Mouse (Mus musculus): ENCODE results near the gene Slc5a5. TPM values are rescaled to one million over a fixed set of nuclear protein-coding genes. Genes with fewer than 3 reads are reported as not detected.
A peak's percentile ranks its signal among the peaks of the same experiment; 100 is the strongest.

Slc5a5 gene
- total RNA-seq, 2 experiments from 2014 or later: 7.3 to 8.3 TPM

DNA sequence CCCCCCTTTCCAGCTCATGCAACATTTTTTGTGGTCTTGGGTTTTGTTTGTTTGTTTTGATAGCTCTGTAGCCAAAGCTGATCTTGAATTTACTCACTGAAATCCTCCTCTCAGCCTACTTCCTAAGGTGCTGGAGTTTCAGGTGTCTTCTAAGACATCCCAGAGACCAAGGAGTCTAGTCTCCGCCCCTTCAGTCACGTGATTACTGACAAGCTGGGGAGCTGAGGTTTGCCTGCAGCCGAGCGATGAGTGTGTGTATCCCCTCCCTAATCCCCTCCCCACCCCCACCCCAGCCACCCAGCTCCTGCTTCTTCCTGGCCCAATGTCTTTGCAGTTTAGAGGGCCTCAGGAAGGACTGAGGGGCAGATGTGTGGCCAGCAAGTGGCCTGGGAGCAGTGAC is 35.0 kb downstream of the Slc5a5 start:
- no peak for DNase-seq (ENCODE audit: low spot score in 2 of 2)

DNA sequence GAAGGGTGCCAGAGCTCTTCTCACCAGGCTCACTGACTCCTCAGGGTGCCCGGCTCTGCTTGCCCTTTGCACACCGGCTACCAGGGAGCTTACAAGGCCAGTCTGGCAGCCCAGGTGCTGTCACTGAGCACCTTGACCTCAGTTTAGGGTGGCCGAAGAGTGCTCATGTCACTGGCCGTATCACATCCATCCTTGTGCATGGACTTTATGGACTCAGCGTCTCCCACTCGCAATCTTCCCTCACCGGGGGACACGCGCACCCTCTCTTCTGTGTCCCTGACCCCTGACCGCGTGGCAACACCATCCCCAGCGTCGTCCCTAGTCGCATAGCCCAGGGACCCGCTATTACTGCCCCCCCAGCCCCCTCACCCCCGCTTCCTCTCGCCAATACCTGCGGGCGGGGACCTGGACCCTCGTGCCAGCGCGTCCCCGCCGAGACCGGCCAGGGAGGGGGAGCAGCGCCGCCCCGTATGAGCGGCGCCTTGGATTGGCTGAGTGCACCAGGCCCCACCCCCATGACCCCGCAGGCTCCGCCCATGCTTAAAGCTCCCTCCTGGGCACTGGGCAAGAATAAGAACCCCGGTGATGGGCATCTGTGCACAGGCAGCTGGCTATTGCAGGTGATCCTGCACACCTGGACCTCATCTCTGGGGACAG is 35.9 kb downstream of the Slc5a5 start:
- DNase-seq (ENCODE audit: low spot score in 2 of 2): peak in 1 of 2 experiments; percentile 82

DNA sequence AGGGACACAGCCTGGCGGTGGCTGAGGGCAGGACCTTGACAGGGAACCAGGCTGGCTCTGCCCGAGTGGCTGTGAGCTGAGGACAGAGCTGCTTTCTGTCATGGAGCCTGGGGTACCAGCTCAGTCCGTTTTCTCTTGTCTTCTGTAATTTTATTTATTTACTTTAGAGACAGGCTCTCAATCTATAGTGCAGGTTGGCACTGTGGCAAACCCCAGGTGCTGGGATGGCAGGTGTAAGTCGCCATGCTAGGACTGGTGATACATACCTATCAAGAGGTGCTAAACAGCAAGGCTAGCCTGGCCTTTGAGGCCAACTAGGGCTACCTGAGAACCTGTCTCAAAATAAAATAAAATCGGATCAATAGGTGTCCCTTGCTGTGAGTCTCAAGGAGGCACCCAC is 36.5 kb downstream of the Slc5a5 start:
- DNase-seq (ENCODE audit: low spot score in 2 of 2): no peak

DNA sequence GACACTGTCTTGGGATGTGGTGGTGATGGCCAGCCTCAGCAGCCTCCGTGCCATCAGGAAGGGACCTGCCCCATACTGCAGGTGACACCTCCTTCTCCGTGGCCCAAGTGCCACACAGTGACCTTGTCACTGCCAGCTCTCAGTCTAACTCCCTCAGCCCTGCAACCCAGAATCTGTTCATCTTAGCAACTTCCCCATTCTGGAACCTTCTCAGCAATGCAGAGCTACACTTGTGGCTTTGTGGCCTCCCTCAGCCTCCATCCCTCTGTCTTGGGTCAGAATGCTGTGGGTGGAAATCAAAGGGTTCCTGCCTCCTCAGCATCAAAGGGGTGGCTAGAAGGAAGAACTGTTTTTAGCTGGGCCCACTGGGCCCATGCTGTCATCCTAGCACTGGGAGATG is 38.7 kb downstream of the Slc5a5 start:
- no peak for DNase-seq (ENCODE audit: low spot score in 2 of 2)

DNA sequence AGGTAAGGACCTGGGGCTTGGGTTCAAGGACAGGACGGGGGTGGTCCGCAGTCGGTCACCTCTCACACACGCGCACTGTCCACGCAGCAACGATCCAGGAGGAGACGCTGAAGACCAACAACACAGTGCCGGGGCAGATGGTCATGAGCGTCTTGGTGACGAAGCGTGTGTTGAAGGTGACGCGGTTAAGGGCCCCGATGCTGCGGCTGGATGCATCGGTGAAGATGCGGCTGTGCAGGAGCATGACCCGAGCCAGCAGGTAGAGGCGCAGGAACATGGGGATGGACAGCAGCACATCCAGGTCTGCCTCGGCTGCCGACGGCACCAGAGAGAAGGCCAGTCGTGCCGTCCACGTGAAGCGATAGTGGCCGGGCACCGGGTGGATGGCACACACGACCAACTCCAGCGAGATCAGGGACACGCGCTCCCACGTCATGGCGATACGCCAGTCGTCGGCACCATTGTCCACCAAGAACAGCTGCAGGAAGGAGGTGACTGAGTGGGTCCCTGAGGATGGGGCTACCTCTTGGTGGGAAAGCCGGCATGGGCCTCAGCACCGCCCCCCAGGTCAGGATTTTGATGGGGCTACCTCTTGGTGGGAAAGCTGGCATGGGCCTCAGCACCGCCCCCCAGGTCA is 39.8 kb downstream of the Slc5a5 start:
- DNase-seq (ENCODE audit: low spot score in 2 of 2): no peak

DNA sequence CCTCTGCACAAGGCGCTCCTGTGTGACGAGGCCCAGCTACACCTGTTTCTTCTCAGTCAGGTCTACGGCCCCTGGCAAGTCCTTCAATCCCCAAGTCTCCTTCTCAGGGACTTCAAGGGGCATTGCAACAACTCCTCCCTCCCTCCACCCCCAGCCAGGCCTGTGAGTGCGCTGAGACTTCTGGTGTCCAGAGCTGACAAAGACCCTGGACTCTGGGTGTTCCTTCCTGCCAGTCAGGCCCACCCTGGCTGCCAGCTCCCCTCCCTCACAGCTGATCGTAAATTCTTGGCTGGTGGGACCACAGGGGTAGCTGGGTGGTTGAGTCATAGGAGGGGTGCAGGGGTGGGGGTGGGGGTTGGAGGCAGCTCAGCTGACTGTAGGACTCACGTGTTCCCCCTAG is 40.7 kb downstream of the Slc5a5 start:
- DNase-seq (ENCODE audit: low spot score in 2 of 2): no peak

DNA sequence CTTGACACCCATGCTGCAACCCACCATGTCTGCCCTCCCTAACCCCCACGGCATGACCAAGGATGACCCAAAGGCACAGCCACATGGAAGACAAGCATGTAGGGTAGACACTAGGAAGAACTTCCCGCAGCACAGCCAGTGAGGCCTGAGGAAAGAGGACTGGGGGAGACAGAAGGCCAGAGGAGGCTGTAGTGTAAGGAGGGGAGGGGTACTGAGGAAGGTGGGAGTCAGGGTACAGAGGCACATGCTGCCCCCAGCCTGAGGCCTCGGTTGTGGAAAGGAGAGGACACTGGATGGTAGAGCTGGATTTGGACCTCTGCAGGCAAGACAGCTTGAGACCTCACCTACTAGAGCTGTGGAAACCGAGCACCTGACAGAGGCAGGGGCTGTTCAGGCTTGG is 41.6 kb downstream of the Slc5a5 start:
- DNase-seq (ENCODE audit: low spot score in 2 of 2): no peak

DNA sequence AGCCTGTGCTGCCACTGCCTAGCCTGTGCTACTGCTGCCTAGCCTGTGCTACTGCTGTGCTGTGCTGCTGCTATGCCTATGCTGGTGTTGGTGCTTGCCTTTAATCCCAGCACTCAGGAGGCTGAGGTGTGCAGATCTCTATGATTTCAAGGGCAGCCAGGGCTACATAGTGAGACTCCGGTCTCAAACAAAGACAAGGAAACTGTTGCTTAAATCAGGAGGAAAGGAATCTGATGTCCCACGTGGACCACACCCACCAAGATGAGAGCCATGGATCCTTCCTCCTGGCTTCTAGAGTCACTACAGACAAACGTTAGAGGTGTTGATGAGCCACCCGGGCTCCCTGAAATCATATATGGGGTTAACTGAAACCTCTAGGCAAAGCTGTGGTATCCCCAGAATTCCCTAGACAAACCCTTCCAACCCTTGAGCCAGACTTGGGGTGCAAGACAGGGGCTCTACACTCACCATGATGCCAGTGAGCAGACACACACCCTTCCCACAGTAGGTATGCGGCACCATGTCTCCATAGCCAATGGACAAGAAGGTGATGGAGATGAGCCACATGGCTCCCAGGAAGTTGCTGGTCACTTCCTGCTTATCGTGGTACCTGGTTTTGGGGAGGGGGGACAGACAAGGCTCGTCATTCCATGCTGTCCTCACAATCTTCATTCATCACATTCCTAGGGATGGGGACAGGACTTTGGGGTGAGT is 42.3 kb downstream of the Slc5a5 start:
- DNase-seq (ENCODE audit: low spot score in 2 of 2): no peak

DNA sequence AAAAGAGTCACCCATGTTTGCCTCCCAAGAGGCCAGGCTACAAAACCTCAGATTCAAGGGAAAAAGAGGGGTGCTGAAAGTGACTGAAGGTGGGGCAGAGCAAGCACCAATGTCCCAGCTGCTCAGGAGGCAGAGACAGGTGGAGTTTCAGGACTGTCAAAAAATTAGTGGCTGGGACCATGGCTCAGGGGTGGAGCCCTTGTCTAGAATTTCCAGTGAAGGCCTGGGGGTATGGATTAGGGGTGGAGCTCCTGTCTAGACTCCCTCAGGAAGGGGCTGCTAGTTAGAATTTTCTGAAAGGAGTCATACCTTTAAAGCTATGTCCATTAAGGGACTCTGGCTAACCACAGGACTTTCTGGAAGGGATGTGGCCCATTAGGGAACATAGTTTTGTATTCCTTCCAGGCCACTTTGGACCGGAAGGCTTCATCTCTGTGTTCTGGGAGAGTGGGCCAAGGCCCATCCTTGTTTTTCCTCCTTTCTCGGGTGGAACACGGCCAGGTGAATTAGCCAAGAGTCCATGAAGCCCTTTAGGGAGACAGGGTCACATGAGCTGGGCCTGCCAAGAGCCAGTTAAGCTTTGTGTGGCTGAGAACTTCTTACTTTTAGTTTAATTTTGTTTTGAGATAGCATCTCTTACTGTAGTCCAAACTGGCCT is 43.1 kb downstream of the Slc5a5 start:
- DNase-seq (ENCODE audit: low spot score in 2 of 2): no peak

DNA sequence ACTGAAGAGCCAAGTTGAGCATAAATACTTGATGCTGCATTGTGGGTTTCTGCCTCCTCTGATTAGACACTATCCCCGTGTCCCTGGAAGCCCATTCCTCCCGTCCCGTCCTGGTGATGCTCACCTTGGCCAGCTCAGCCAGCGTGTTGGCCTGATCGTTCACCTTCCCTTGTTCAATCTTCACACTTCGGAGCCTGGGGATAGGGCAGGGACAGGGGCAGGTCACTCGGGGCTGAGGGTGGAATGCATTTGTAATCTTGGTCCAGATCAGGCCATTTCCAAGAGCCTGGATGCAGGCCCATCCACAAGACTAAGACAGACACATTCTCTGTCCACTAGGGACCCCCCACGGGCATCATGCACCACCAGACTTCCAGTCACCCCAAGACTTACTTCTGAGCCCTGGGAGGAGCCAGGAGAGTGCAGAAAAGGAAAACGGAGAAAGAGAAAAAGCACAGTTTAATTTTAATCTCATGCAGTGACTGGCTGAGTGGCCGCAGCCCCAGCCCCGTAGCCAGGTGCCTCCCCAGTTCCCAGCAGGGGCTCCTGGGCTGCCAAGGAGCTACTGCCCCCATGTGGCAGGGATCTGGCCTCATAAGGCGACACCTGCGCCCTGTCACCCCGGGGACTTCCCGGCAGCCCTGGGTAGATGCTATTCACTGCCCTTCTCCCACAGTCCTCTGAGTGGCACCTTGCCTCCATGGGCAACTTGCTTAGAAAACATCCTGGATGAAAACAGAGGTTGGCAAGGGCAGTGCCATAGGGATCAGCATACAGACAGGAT is 46.0 kb downstream of the Slc5a5 start:
- no peak for DNase-seq (ENCODE audit: low spot score in 2 of 2)

DNA sequence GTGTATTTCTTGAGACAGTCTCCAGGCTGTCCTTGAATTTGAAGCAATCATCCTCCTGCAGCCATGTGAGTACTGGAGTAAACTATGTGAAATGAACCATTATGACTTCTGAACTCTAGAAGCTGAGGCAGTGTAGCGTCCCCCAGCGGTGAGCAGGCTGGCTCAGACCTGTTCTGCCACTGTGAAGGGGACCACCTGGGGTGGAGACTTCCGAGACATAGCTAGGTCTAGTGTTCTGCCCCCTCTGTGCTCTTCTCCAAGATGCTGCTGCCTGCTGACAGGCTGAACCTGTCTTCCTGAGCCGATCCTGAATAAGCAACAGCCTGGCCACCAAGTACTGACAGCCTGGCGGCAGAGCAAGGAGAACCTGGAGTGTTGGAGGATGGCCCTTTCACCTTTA is 47.4 kb downstream of the Slc5a5 start:
- DNase-seq (ENCODE audit: low spot score in 2 of 2): no peak

DNA sequence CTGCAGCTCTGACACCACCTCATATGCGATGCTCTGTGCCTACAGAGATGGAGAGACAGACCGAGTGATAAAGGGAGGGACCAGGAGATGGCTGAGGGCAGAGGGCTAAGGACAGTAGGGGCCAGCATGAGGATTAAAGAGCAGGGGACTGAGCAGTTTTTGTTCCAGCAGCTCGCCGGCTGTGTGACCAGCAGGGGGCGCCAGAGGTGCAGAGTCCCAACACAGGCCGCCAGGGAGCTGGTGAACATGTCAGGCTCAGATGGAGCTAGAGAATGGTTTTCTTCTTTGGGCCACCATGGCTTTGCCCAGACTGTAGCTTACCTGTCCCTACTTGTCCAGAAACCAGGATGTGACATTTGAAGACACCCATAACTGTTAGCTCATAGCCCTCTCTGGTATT is 48.0 kb downstream of the Slc5a5 start:
- DNase-seq (ENCODE audit: low spot score in 2 of 2): peak; percentile 87 to 90

DNA sequence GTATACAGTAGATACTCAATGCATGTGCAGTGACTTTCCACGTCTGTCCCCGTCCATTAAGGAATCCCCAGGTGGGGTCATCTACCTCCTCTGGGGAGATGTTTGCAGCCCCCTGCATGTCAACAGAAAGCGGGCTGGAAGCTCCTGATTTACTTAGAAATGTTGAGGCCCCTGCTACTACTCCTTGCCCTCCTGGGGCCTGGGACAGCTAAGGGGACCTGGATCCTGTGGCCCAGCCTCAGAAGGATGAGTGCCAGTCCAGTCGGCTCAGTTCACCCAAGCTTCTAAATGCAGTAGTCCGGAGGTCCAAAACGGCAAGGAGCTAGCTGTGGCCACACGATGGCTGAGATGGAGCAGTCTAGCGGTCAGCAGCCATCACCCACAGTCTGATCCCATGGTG is 48.6 kb downstream of the Slc5a5 start:
- DNase-seq (ENCODE audit: low spot score in 2 of 2): no peak

DNA sequence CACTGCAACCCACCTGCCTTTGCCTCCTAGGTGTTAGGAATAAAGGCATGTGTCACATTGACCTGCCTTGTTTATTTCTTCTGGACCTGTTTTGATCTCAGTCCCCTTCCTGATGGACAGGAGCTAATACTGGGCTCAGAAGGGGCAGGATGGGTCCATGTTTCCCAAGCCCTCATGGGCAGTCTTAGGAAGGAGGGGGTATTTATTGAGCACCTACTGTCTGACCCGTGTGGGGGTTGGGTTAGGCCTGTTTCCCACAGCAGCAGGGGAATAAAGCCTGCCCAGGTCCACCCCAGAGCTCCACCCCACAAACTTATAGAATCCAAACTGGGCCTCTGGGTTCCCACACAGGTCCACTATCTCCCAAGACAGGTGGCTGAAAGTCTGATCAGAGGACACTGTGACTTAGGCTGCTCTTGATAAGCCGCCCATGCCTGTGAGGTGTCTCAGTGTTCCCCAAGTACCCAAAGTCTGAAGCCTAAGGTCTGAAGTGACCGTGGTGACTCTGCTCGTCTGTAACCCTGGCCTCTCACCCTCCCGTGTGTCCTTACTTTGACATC is 49.3 kb downstream of the Slc5a5 start:
- no peak for DNase-seq (ENCODE audit: low spot score in 2 of 2)

DNA sequence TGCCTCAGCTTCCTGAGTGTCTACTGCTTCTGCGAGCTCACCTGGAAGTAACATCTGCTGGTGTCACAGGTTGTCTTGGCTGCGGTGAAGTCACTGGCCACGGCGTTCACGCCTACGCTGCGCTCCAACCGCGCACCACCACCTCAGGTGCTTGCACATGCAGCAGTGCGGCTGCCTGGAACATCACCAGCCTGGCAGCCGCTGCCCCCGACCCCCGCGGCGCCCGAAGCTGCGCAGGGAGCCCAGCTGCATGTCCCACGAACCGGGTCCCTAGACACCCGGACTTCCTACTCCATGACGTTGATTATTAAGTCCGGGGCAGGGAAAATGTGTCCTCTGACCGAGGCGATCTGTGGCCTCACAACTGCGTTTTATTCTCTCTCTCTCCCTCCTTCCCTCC is 50.1 kb downstream of the Slc5a5 start:
- DNase-seq (ENCODE audit: low spot score in 2 of 2): no peak

DNA sequence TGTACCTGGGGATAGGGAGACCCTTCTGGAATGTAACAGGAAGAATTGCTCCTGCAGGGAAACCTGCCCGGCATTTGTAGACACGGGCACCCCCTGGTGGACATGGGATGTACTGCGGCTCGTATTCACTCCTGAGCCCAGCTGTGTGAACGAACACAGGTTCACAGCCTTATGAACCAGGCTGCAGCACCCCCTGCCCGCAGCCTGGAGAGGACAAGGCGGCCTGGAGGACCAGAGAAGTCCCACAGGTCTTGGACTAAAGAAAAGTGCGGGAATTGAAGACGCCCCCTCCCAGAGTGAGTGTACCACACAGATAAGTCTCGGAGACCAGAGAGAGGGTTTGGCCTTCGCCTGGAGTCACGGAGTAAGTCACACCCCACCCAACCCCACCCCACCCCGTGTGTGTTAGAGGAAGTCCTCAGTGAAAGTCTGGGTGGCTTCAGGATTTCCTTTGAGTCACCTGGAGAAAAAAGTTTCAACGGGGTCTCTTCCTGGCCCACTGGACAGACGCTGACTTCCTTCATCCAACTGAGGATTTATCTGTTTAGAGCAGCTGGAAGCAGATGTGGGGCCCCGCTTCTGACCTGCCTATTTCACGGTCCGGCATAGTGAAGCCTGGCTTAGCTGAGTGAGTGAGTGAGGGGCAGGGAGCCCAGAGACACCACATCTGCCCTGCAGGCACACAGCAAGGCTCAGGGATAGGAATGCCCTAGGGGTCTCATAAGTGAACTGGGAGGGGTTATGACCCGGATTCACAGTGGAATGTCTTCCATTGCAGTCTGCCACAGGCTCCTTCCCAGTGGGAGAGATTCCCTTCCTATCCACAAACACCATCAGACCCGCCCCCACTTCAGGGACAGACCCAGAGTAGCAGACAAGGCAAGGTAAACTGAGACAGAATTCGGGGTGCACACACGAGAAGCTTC is 51.1 kb downstream of the Slc5a5 start:
- DNase-seq (ENCODE audit: low spot score in 2 of 2): peak; percentile 92

DNA sequence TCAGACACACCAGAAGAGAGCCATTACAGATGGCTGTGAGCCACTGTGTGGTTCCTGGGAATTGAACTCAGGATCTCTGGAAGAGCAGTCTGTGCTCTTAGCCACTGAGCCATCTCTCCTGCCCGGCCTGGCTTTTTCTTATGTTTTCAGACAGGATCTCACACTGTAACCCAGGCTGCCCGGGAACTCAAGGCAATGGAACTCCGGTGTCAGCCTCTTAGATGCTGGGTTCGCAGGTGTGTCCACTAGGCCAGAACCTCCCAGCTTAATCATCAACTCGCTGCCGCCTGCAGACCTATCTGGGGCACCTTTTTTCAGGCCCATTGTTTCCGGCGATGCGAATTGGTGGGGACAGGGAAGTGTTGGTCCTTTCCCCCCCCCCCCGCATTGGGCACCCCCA is 52.0 kb downstream of the Slc5a5 start:
- DNase-seq (ENCODE audit: low spot score in 2 of 2): no peak

DNA sequence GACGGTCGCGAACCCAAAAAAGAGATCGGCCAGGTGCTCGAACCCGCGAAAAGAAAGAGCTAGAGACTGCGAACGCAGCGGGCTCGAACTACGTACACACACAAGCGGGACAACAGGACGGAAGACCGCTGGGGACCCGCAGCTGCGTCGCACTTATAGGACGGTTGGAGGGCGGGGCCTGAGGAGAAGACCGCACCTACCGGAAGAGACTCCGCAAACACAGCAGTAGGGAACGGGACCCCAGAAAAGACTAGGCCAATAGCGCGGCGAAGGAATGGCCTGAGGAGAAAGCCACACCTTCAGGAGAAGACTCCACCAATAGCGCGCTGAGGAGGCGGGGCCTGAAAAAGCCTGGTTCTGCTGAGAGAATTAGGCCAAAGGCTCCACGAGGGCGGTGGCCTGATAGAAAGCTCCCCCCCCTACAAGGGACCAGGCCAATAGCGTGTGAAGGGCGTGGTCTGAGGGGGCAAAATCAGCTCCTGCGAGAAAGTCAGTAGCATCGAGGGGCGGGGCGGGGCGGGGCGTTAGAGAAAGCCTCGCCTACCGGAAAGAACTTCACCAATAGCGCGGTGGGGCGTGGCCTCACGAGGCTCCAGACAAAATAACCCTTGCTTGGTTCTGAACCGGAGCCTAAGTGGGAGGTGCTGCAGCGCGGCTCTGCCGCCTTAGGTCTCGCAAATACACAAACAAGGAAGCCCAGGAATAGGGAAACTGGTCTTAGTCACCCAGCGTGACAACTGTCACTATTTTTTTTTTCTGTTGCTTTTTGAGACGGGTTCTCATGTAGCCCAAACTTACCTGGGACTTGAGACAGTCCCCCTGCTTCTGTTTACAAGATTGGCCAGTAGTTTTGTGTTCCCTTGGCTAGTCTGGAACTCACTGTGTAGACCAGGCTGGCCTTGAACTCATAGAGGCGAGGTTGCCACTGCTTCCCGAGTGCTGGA is 52.9 kb downstream of the Slc5a5 start, which contains the start of gene Arrdc2:
Gene Arrdc2 (minus strand): TSS at position 313 of the 944 bp plus-strand sequence.
- peak; percentile 97 to 100 for DNase-seq (ENCODE audit: low spot score in 2 of 2)

Data from layer of hippocampus, postnatal 14 days (tissue).